Mouse (Mus musculus) cerebellum, adult 2 months (tissue): ENCODE results near the gene a.

ENCODE experiments used
- CTCF ChIP-seq: fragments of 200-500 bp; IDR thresholded peaks from 2 replicates; pipeline ENCODE4 v1.5.1; 2011; ENCODE audit warnings: low read depth, mild to moderate bottlenecking, control low read depth, low read length, moderate library complexity, borderline replicate concordance; ENCODE audit not compliant: insufficient read depth
- POLR2A ChIP-seq: fragments of 200-500 bp; IDR thresholded peaks from 2 replicates; pipeline ENCODE4 v1.6.1; 2011; ENCODE audit warnings: low read length, control low read depth, borderline replicate concordance; ENCODE audit not compliant: insufficient read depth

DNA sequence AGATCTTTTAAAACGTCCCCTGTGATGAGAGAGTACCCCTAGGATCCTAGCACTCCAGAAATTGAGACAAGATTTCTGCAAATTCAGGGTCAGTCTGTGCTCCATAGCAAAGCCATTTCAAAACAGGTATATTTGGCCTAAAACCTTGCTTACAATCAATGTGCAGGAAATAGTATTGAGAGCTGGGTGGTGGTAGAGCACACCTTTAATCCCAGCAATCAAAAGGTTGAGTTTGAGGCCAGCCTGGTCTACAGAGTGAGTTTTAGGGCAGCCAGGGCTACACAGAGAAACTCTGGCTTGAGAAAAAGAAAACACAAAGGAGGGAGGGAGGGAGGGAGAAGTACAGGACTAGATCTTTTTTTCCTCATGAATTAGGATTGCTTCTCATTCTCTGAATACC, 266.2 kb downstream of the a start:
- no peak for TF ChIP-seq CTCF
- TF ChIP-seq POLR2A, result no peak
